Mouse (Mus musculus) limb, embryonic 15.5 days (tissue): ENCODE data around the gene Plekhg5. TPM values are rescaled to one million over a fixed set of nuclear protein-coding genes. Genes with fewer than 3 reads are reported as not detected.

Experiments used
- ATAC-seq: fragments of 200-750 bp; cut with Nextera tagmentation; 2 replicates; pipeline ENCODE4 v1.8.0; 2017; ENCODE audit warnings: low read depth, moderate TSS enrichment; ENCODE audit not compliant: insufficient number of reproducible peaks, low FRiP score, low TSS enrichment
- H3K27ac ChIP-seq: fragments of 300-500 bp; sonication (generic); 2 replicates; pipeline ENCODE4 v1.5.1; 2015; ENCODE audit warnings: moderate library complexity, mild to moderate bottlenecking, inconsistent platforms
- H3K27me3 ChIP-seq: fragments of 300-500 bp; sonication (generic); 2 replicates; pipeline ENCODE4 v1.6.1; 2015; ENCODE audit warnings: inconsistent platforms
- H3K36me3 ChIP-seq: fragments of 300-500 bp; sonication (generic); 2 replicates; pipeline ENCODE4 v1.6.1; 2015; ENCODE audit warnings: inconsistent platforms
- H3K4me1 ChIP-seq: fragments of 300-500 bp; sonication (generic); 2 replicates; pipeline ENCODE4 v1.6.1; 2015; ENCODE audit warnings: inconsistent platforms
- H3K4me2 ChIP-seq: fragments of 300-500 bp; sonication (generic); 2 replicates; pipeline ENCODE4 v1.6.1; 2015; ENCODE audit warnings: mild to moderate bottlenecking, inconsistent platforms
- H3K4me3 ChIP-seq: fragments of 300-500 bp; sonication (generic); 2 replicates; pipeline ENCODE4 v1.5.1; 2015; ENCODE audit warnings: mild to moderate bottlenecking, inconsistent platforms
- H3K9ac ChIP-seq: fragments of 300-500 bp; sonication (generic); 2 replicates; pipeline ENCODE4 v1.6.1; 2015; ENCODE audit warnings: inconsistent platforms
- H3K9me3 ChIP-seq: fragments of 300-500 bp; sonication (generic); 2 replicates; pipeline ENCODE4 v1.6.1; 2016; ENCODE audit warnings: inconsistent platforms
- WGBS: fragments of 180-500 bp; shearing (Covaris S2); methylation state at CpG from one replicate; pipeline ENCODE4 v1.1.7; 2015; 5-methylcytosine and 5-hydroxymethylcytosine counted together
- polyA plus RNA-seq: library from polyadenylated mRNA; unstranded; fragments of >200 nt; fragmentation: Nextera tagmentation; extraction: Ambion mirVana; gene quantifications from 2 replicates; pipeline ENCODE4 v1.2.1, GENCODE M21; 2015

Gene Plekhg5
- polyA plus RNA-seq, 1 experiment from 2014 or later: 18.5 TPM

DNA sequence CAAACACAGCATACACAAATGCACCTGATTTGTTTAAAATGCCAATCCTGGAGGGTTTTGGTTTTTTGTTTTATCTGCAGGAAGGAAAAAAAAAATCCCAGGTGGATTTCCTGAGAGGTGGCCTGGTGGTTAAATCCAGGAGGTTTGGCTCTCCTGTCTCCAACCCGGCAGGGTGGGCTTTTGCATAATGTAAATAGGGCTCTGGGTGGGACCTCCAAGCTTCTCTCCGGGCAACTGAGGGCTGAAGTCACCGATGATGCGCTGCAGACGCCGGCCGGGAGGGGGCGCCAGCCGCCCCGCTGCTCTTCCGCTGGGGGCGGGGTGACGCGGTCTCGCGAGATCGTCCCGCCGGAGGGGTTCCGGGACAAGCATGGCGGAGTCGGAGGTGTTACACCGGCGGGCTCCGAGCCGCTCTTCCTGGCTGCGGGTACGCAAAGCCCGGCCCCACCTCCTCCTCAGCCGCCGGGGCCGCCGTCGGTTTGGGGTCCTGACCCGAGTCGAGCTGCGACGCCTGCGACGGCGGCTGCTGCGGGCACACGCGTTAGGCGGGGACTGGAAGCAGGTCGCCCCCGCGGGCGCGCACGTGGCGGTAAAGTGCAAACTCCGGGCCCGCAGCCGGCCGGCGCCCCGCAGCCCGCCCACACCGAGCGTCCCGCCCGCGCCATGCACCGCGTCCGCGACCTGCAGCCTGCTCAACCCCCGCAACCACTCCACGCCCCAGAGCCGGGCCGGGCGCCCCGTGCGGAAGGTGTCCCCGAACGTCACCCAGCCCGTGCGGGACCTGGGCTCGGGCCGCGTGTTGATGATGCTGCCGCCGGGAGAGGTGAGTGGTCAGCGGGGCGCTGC is 33.1 kb upstream of the Plekhg5 start, which contains the start of gene Nol9:
TSS of gene Nol9 (plus strand) at position 337 of the 846 bp plus-strand sequence.
- H3K27ac ChIP-seq: peak within 1 kb of the TSS; percentile 43
- WGBS: under 1% methylated on average over 83 of the region's 86 CpGs
- peaks cover 21% of the 10 kb centered on the region for H3K4me1 ChIP-seq
- peaks cover 33% of the 10 kb centered on the region for H3K36me3 ChIP-seq
- ATAC-seq: peak; percentile 71; the same call in 1 of the 2 replicates
- H3K4me3 ChIP-seq: peak within 1 kb of the TSS; percentile 100
- H3K4me2 ChIP-seq: peak within 1 kb of the TSS; percentile 88
- H3K9ac ChIP-seq: peak within 1 kb of the TSS; percentile 96
- H3K27me3 ChIP-seq: no peaks in the 10 kb centered on the region
- no peaks in the 10 kb centered on the region for H3K9me3 ChIP-seq

DNA sequence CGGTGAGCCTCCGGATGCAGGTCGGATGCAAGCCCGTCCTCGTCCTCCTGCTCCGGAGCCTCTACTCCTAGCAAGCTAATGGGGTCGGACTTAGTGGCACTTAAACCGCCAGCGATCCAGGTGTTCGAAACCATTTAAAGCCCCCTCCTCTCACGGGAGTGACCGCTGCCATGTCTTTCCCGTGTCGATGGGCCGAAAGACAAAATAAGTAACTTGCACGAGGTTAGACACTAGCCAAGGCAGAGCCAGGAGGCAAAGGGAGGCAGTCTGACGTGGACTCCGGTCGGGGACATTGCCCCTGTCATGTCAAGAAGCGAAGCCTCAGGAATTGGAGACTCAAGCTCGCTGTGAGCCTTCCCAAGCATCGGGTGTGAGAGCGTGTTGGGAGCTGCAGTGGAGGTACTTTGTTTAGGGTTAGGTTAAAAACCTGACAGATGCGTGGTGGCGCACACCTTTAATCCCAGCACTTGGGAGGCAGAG is 32.4 kb upstream of the Plekhg5 start:
- Histone ChIP-seq H3K4me1 (peaks cover 21% of the 10 kb centered on the region), H3K4me2 (peak overlapping the region; percentile 88), H3K36me3 (peaks cover 40% of the 10 kb centered on the region), H3K9me3 (no peaks in the 10 kb centered on the region), H3K4me3 (peak overlapping the region; percentile 100), H3K27me3 (no peaks in the 10 kb centered on the region), H3K9ac (peak overlapping the region; percentile 96), H3K27ac (no peak overlapping the region)
- ATAC-seq: no peak
- 4% methylated on average over 25 of the region's 25 CpGs for WGBS

DNA sequence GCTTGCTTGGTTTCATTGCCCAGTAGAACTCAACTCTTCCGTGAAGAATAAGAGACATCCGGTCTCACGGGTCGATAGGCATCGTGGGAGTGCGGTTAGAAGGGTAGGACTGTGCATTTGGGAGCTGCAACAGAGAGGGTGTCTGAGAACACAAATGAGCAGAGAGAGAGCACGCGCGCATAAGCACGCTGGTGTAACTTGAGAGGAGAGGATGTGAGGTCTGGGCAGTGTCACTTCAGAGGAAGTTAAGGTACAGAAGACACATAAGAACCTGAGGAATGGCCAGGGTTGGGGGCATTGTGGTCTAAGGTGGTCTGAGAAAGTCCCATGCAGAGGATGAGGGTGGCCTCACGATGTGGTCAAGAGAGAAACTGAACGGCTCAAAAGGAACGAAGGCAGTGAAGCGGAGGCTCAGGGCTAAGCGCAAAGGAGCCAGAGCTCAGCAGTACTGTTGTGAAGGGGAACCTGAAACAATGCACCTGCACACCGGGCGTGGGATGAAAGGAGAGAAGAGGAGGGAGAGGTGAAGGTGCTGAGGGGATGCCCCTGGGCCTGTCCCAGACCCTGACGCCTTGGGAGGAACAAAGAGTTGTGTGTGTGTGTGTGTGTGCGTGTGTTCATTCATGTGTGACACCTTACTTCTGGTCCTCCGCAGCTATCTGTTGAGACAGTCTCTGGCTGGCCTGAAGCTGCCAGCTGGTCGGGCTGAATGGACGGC is 30.2 kb upstream of the Plekhg5 start:
- WGBS: 96% methylated on average over 22 of the region's 22 CpGs
- Histone ChIP-seq H3K9ac (no peak overlapping the region), H3K4me1 (peaks cover 21% of the 10 kb centered on the region), H3K36me3 (peaks cover 61% of the 10 kb centered on the region), H3K27ac (no peak overlapping the region), H3K4me2 (no peak overlapping the region), H3K4me3 (no peak overlapping the region), H3K9me3 (no peaks in the 10 kb centered on the region), H3K27me3 (no peaks in the 10 kb centered on the region)
- no peak for ATAC-seq

GRCm38 (mm10) chr4:152043171-152043570 is 29.1 kb upstream of the Plekhg5 start:
- no peak for ATAC-seq
- no peak overlapping the region for H3K9ac ChIP-seq
- 92% methylated on average over 3 of the region's 3 CpGs for WGBS

DNA sequence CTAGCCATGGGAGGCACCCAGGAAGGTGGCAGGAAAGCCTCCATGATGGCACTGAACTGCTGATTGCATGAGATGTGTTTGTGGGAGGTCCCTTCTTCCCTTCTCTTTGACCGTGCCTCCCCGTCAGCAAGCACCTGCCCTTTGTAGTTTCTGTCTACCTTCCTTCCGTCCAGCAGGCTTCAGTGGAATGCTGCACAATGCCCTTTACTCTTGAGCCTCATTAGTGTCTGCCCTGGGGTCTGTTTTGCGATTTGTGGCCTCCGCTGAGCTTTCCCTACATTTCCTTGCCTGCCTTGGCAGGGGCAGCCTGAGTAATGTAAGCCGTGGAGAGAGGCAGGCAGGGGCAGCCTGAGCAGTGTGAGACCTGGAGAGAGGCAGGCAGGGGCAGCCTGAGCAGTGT is 27.7 kb upstream of the Plekhg5 start:
- Histone ChIP-seq H3K27me3 (no peaks in the 10 kb centered on the region), H3K9me3 (no peaks in the 10 kb centered on the region), H3K9ac (no peak overlapping the region), H3K4me2 (no peak overlapping the region), H3K36me3 (peaks cover 82% of the 10 kb centered on the region), H3K27ac (no peak overlapping the region), H3K4me1 (peaks cover 11% of the 10 kb centered on the region), H3K4me3 (no peak overlapping the region)
- no peak for ATAC-seq
- 63% methylated on average over 6 of the region's 6 CpGs for WGBS

More at GRCm38 (mm10) chr4:152043171-152043570, 29.1 kb upstream of the Plekhg5 start:
- Histone ChIP-seq H3K4me1 (peaks cover 19% of the 10 kb centered on the region), H3K36me3 (peaks cover 72% of the 10 kb centered on the region), H3K9me3 (no peaks in the 10 kb centered on the region), H3K4me2 (no peak overlapping the region), H3K27ac (no peak overlapping the region), H3K4me3 (no peak overlapping the region), H3K27me3 (no peaks in the 10 kb centered on the region)

DNA sequence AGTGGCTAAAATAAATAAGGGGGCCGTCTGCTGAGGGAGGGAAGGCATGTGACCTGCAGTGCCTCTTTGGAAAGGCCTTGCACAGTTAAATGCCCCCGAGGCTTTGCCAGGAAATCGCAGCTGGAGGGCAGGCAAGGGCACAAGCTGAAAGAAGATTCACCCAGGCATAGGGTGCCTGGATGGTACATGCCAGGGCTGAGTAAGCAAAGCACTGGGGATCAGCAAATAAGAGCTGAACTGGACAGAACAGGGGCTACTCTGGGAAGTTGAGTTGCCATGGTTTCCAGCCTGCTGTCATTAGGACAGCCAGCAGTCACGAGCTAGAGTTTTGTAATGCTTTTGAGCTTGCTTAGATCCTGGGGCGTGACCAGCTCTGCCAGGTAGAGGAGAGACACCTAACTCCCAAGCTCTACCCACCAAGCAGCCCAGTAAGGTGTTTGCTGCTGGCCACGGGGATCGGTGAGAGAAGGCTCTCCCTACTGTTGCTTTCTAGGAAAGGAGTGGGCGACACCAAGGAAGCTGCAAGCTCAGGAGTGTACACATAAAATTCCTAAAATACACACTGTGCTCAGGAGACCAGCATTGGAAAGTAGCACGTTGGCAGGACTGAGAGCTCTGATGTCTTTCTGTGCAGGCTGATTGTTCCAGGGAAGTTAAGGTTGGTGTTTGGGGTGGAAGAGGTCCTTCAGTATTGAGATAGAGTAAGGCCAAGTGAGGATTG is 9.7 kb upstream of the Plekhg5 start:
- no peak overlapping the region for H3K9ac ChIP-seq
- H3K27ac ChIP-seq: no peak overlapping the region
- H3K4me2 ChIP-seq: no peak overlapping the region
- H3K4me3 ChIP-seq: no peak overlapping the region
- ATAC-seq: no peak
- H3K4me1 ChIP-seq: no peaks in the 10 kb centered on the region
- H3K9me3 ChIP-seq: no peaks in the 10 kb centered on the region
- no peaks in the 10 kb centered on the region for H3K27me3 ChIP-seq
- WGBS: 73% methylated on average over 9 of the region's 9 CpGs
- H3K36me3 ChIP-seq: peaks cover 43% of the 10 kb centered on the region

DNA sequence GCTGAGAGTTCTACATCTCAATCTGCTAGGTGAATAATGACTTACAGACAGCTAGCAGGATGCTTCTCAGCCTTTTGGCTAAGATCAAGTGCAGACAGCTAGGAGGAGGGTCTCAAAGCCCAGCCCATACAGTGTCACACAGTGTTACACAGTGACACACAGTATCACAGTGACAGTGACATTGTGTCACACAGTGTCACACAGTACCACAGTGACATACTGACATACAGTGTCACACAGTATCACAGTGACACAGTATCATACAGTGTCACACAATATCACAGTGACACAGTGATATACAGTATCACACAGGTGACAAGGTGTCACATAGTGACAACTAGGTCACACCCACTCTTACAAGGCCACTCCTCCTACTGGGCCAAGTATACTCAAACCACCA is 5.0 kb upstream of the Plekhg5 start:
- no peak for ATAC-seq
- Histone ChIP-seq H3K36me3 (peaks cover 4% of the 10 kb centered on the region), H3K4me2 (no peak overlapping the region), H3K9me3 (no peaks in the 10 kb centered on the region), H3K9ac (no peak overlapping the region), H3K27me3 (no peaks in the 10 kb centered on the region), H3K4me1 (peaks cover 21% of the 10 kb centered on the region), H3K27ac (no peak overlapping the region), H3K4me3 (no peak overlapping the region)

- peaks cover 28% of the 10 kb centered on the region for H3K4me1 ChIP-seq
- H3K27me3 ChIP-seq: no peaks in the 10 kb centered on the region
- 76% methylated on average over 6 of the region's 6 CpGs for WGBS
- no peak overlapping the region for H3K4me3 ChIP-seq
- ATAC-seq: no peak
- H3K27ac ChIP-seq: no peak overlapping the region
- no peak overlapping the region for H3K9ac ChIP-seq
- peaks cover 4% of the 10 kb centered on the region; the same call in 1 of the 2 replicates for H3K36me3 ChIP-seq
- no peaks in the 10 kb centered on the region for H3K9me3 ChIP-seq
- H3K4me2 ChIP-seq: no peak overlapping the region
Observed at GRCm38 (mm10) chr4:152068166-152068724, 4.1 kb upstream of the Plekhg5 start.

GRCm38 (mm10) chr4:152069245-152069644 is 3.1 kb upstream of the Plekhg5 start:
- peaks cover 37% of the 10 kb centered on the region for H3K4me1 ChIP-seq
- WGBS: 79% methylated on average over 3 of the region's 3 CpGs
- no peak for ATAC-seq

GRCm38 (mm10) chr4:152070494-152071396 is 1.6 kb upstream of the Plekhg5 start:
- H3K9me3 ChIP-seq: no peaks in the 10 kb centered on the region
- ATAC-seq: no peak
- peak overlapping the region; percentile 48 for H3K27ac ChIP-seq
- no peak overlapping the region for H3K9ac ChIP-seq
- H3K36me3 ChIP-seq: no peaks in the 10 kb centered on the region
- H3K27me3 ChIP-seq: no peaks in the 10 kb centered on the region
- 57% methylated on average over 11 of the region's 11 CpGs for WGBS
- H3K4me2 ChIP-seq: no peak overlapping the region
- H3K4me3 ChIP-seq: no peak overlapping the region
- H3K4me1 ChIP-seq: peaks cover 37% of the 10 kb centered on the region

More at GRCm38 (mm10) chr4:152069245-152069644, 3.1 kb upstream of the Plekhg5 start:
- no peaks in the 10 kb centered on the region for H3K9me3 ChIP-seq
- H3K4me2 ChIP-seq: no peak overlapping the region
- H3K27ac ChIP-seq: no peak overlapping the region
- no peaks in the 10 kb centered on the region for H3K27me3 ChIP-seq
- H3K36me3 ChIP-seq: peaks cover 1% of the 10 kb centered on the region; the same call in 1 of the 2 replicates
- no peak overlapping the region for H3K9ac ChIP-seq
- no peak overlapping the region for H3K4me3 ChIP-seq
